Mouse (Mus musculus): ENCODE measurements around the gene Ptprt. TPM values are rescaled to one million over a fixed set of nuclear protein-coding genes. Genes with fewer than 3 reads are reported as not detected.

Ptprt gene
- total RNA-seq, 2 experiments from 2014 or later = 0.84 to 1.00 TPM

GRCm38 (mm10) chr2:161499097-161499899, 1161.6 kb downstream of the Ptprt start:
- DNase-seq = no peak
- intact Hi-C loops (cut with DNase I; ENCODE audit: low total_unique reads) = no loop called here

- intact Hi-C loops (cut with DNase I; ENCODE audit: low total_unique reads) = no loop called here
These were observed 1162.4 kb downstream of the Ptprt start for GRCm38 (mm10) chr2:161498449-161499096.

GRCm38 (mm10) chr2:161481741-161482140, 1179.2 kb downstream of the Ptprt start:
- intact Hi-C loops (cut with DNase I; ENCODE audit: low total_unique reads) = no loop called here
- no peak for DNase-seq

More at GRCm38 (mm10) chr2:161498449-161499096, 1162.4 kb downstream of the Ptprt start:
- DNase-seq = no peak

GRCm38 (mm10) chr2:161480445-161480844, 1180.5 kb downstream of the Ptprt start:
- intact Hi-C loops (cut with DNase I; ENCODE audit: low total_unique reads) = no loop called here
- DNase-seq = no peak
